Mouse (Mus musculus) intestine, embryonic 16.5 days (tissue): ENCODE results near the gene Upp1. TPM values are rescaled to one million over a fixed set of nuclear protein-coding genes. Genes with fewer than 3 reads are reported as not detected.
"Not testable (repeated sequence)": the region's sequence is repeated elsewhere in the genome, so short reads cannot be mapped to it uniquely, and the experiment has no call there.

Experiments
- ATAC-seq: fragments of 200-750 bp; cut with Nextera tagmentation; 2 replicates; pipeline ENCODE4 v1.8.0; 2017; ENCODE audit warnings: moderate TSS enrichment, moderate library complexity
- H3K27ac ChIP-seq: fragments of 300-500 bp; sonication (generic); 2 replicates; pipeline ENCODE4 v1.5.1; 2014; ENCODE audit warnings: mild to moderate bottlenecking, low read length
- H3K27me3 ChIP-seq: fragments of 300-500 bp; sonication (generic); replicated peaks from 2 replicates; pipeline ENCODE4 v1.6.1; 2014; ENCODE audit warnings: low read length, control low read depth, mixed read lengths; ENCODE audit not compliant: control insufficient read depth, insufficient read depth
- H3K36me3 ChIP-seq: fragments of 300-500 bp; sonication (generic); 2 replicates; pipeline ENCODE4 v1.6.1; 2014; ENCODE audit warnings: low read length, control low read depth; ENCODE audit not compliant: control insufficient read depth, insufficient read depth
- H3K4me1 ChIP-seq: fragments of 300-500 bp; sonication (generic); 2 replicates; pipeline ENCODE4 v1.6.1; 2014; ENCODE audit warnings: low read length, control low read depth, mixed read lengths; ENCODE audit not compliant: control insufficient read depth, insufficient read depth
- H3K4me2 ChIP-seq: fragments of 300-500 bp; sonication (generic); 2 replicates; pipeline ENCODE4 v1.6.1; 2014; ENCODE audit warnings: low read depth, low read length, control low read depth
- H3K4me3 ChIP-seq: fragments of 300-500 bp; sonication (generic); 2 replicates; pipeline ENCODE4 v1.5.1; 2014; ENCODE audit warnings: mild to moderate bottlenecking, low read length
- H3K9ac ChIP-seq: fragments of 300-500 bp; sonication (generic); 2 replicates; pipeline ENCODE4 v1.6.1; 2014; ENCODE audit warnings: low read depth, low read length
- H3K9me3 ChIP-seq: fragments of 300-500 bp; sonication (generic); 2 replicates; pipeline ENCODE4 v1.6.1; 2016; ENCODE audit warnings: low read length, control low read depth; ENCODE audit not compliant: control insufficient read depth
- WGBS: fragments of 180-500 bp; shearing (Covaris S2); extraction: QIAGEN DNeasy Blood & Tissue Kit; methylation state at CpG from one replicate; pipeline ENCODE4 v1.1.7; 2014; 5-methylcytosine and 5-hydroxymethylcytosine counted together
- polyA plus RNA-seq: library from polyadenylated mRNA; unstranded; fragments of >200 nt; fragmentation: Nextera tagmentation; extraction: Ambion mirVana; gene quantifications from 2 replicates; pipeline ENCODE4 v1.2.1, GENCODE M21; 2015

The Upp1 gene
- polyA plus RNA-seq, 1 experiment from 2014 or later = 6.5 TPM

GRCm38 (mm10) chr11:9146115-9146514 lies 28.2 kb downstream of the Upp1 start:
- 88% methylated on average over 4 of the region's 4 CpGs for WGBS

GRCm38 (mm10) chr11:9146683-9147082 lies 28.8 kb downstream of the Upp1 start:
- H3K9ac ChIP-seq = no peak overlapping the region
- no peak overlapping the region for H3K4me2 ChIP-seq
- WGBS = 88% methylated on average over 1 of the region's 1 CpGs

More at GRCm38 (mm10) chr11:9146115-9146514, 28.2 kb downstream of the Upp1 start:
- no peaks in the 10 kb centered on the region for H3K9me3 ChIP-seq
- H3K4me2 ChIP-seq = no peak overlapping the region
- no peak overlapping the region for H3K27ac ChIP-seq
- no peaks in the 10 kb centered on the region for H3K27me3 ChIP-seq
- no peak overlapping the region for H3K9ac ChIP-seq
- ATAC-seq = no peak
- no peaks in the 10 kb centered on the region for H3K4me1 ChIP-seq
- no peak overlapping the region for H3K4me3 ChIP-seq
- no peaks in the 10 kb centered on the region for H3K36me3 ChIP-seq

GRCm38 (mm10) chr11:9148206-9148605 lies 30.3 kb downstream of the Upp1 start:
- no peak overlapping the region for H3K4me2 ChIP-seq
- no peak overlapping the region for H3K4me3 ChIP-seq
- no peaks in the 10 kb centered on the region for H3K4me1 ChIP-seq
- no peak overlapping the region for H3K27ac ChIP-seq
- WGBS = 71% methylated on average over 2 of the region's 2 CpGs
- ATAC-seq = no peak
- no peaks in the 10 kb centered on the region for H3K9me3 ChIP-seq
- H3K27me3 ChIP-seq = no peaks in the 10 kb centered on the region
- H3K36me3 ChIP-seq = no peaks in the 10 kb centered on the region
- no peak overlapping the region for H3K9ac ChIP-seq

More at GRCm38 (mm10) chr11:9146683-9147082, 28.8 kb downstream of the Upp1 start:
- no peaks in the 10 kb centered on the region for H3K4me1 ChIP-seq
- no peak overlapping the region for H3K4me3 ChIP-seq
- H3K9me3 ChIP-seq = no peaks in the 10 kb centered on the region
- no peak for ATAC-seq
- no peaks in the 10 kb centered on the region for H3K27me3 ChIP-seq
- no peaks in the 10 kb centered on the region for H3K36me3 ChIP-seq
- no peak overlapping the region for H3K27ac ChIP-seq

- not testable (repeated sequence) for H3K27ac ChIP-seq, H3K36me3 ChIP-seq, H3K9ac ChIP-seq, H3K4me2 ChIP-seq, H3K9me3 ChIP-seq, ATAC-seq, H3K4me1 ChIP-seq, H3K4me3 ChIP-seq, H3K27me3 ChIP-seq
- 78% methylated on average over 25 of the region's 25 CpGs for WGBS
Measured at GRCm38 (mm10) chr11:9150403-9150802, 32.5 kb downstream of the Upp1 start.

GRCm38 (mm10) chr11:9159953-9160352 lies 42.0 kb downstream of the Upp1 start:
- WGBS = 22% methylated on average over 3 of the region's 3 CpGs
- H3K9me3 ChIP-seq = no peaks in the 10 kb centered on the region
- no peaks in the 10 kb centered on the region for H3K4me1 ChIP-seq
- no peak overlapping the region for H3K4me3 ChIP-seq
- no peaks in the 10 kb centered on the region for H3K36me3 ChIP-seq
- H3K27ac ChIP-seq = no peak overlapping the region
- no peak overlapping the region for H3K9ac ChIP-seq
- 0 out of 2 replicates have a peak, but pooled peaks have one; percentile 55 for ATAC-seq
- no peak overlapping the region for H3K4me2 ChIP-seq
- H3K27me3 ChIP-seq = no peaks in the 10 kb centered on the region

GRCm38 (mm10) chr11:9167331-9167730 lies 49.4 kb downstream of the Upp1 start:
- Histone ChIP-seq H3K27ac (no peak overlapping the region), H3K27me3 (no peaks in the 10 kb centered on the region), H3K4me2 (no peak overlapping the region), H3K4me3 (no peak overlapping the region), H3K9ac (no peak overlapping the region), H3K36me3 (no peaks in the 10 kb centered on the region), H3K9me3 (no peaks in the 10 kb centered on the region), H3K4me1 (no peaks in the 10 kb centered on the region)
- 76% methylated on average over 2 of the region's 2 CpGs for WGBS
- no peak for ATAC-seq

- WGBS = 88% methylated on average over 1 of the region's 1 CpGs
- no peaks in the 10 kb centered on the region for H3K4me1 ChIP-seq
- no peak overlapping the region for H3K4me3 ChIP-seq
- no peaks in the 10 kb centered on the region for H3K36me3 ChIP-seq
- no peak overlapping the region for H3K4me2 ChIP-seq
- ATAC-seq = no peak
- no peaks in the 10 kb centered on the region for H3K9me3 ChIP-seq
- H3K27me3 ChIP-seq = no peaks in the 10 kb centered on the region
- H3K9ac ChIP-seq = no peak overlapping the region
- H3K27ac ChIP-seq = no peak overlapping the region
Measured at GRCm38 (mm10) chr11:9181477-9181876, 63.6 kb downstream of the Upp1 start.

Other genes with a start within 250 kb of the Upp1 start
- 0.05 and 0.07 TPM in 2 replicates for gene Pkd1l1, start 144.8 kb upstream of the Upp1 start, polyA plus RNA-seq
- 10.9 and 11.2 TPM in 2 replicates for gene Hus1, start 106.9 kb upstream of the Upp1 start, polyA plus RNA-seq
- gene Gm11992, start 69.5 kb upstream of the Upp1 start, polyA plus RNA-seq = 0.59 and 0.86 TPM in 2 replicates
- 0.18 and 0.45 TPM in 2 replicates for gene Sun3, start 69.1 kb upstream of the Upp1 start, polyA plus RNA-seq
- gene Abca13, start 73.8 kb downstream of the Upp1 start, polyA plus RNA-seq = 0.89 and 1.3 TPM in 2 replicates